Mouse (Mus musculus) kidney, embryonic 15.5 days (tissue): Measurements from ENCODE around the gene Pik3r1. TPM values are rescaled to one million over a fixed set of nuclear protein-coding genes. Genes with fewer than 3 reads are reported as not detected.

Source experiments
- ATAC-seq: fragments of 200-750 bp; cut with Nextera tagmentation; replicated peaks from 2 replicates; pipeline ENCODE4 v1.8.0; 2017; ENCODE audit warnings: moderate TSS enrichment; ENCODE audit not compliant: low FRiP score
- H3K27ac ChIP-seq: fragments of 300-500 bp; sonication (generic); 2 replicates; pipeline ENCODE4 v1.5.1; 2015; ENCODE audit warnings: mild to moderate bottlenecking, inconsistent platforms
- H3K27me3 ChIP-seq: fragments of 300-500 bp; sonication (generic); 2 replicates; pipeline ENCODE4 v1.6.1; 2015; ENCODE audit warnings: inconsistent platforms
- H3K36me3 ChIP-seq: fragments of 300-500 bp; sonication (generic); 2 replicates; pipeline ENCODE4 v1.6.1; 2015; ENCODE audit warnings: inconsistent platforms
- H3K4me1 ChIP-seq: fragments of 300-500 bp; sonication (generic); 2 replicates; pipeline ENCODE4 v1.6.1; 2015; ENCODE audit warnings: inconsistent platforms
- H3K4me2 ChIP-seq: fragments of 300-500 bp; sonication (generic); 2 replicates; pipeline ENCODE4 v1.6.1; 2015; ENCODE audit warnings: moderate library complexity, mild to moderate bottlenecking, inconsistent platforms
- H3K4me3 ChIP-seq: fragments of 300-500 bp; sonication (generic); replicated peaks from 2 replicates; pipeline ENCODE4 v1.5.1; 2015; ENCODE audit warnings: mild to moderate bottlenecking, inconsistent platforms
- H3K9ac ChIP-seq: fragments of 300-500 bp; sonication (generic); 2 replicates; pipeline ENCODE4 v1.6.1; 2015; ENCODE audit warnings: mild to moderate bottlenecking, inconsistent platforms
- H3K9me3 ChIP-seq: fragments of 300-500 bp; sonication (generic); replicated peaks from 2 replicates; pipeline ENCODE4 v1.6.1; 2016; ENCODE audit warnings: inconsistent platforms
- WGBS: fragments of 180-500 bp; shearing (Covaris S2); methylation state at CpG from one replicate; pipeline ENCODE4 v1.1.7; 2015; ENCODE audit warnings: mixed read lengths; 5-methylcytosine and 5-hydroxymethylcytosine counted together
- polyA plus RNA-seq: library from polyadenylated mRNA; unstranded; fragments of >200 nt; fragmentation: Nextera tagmentation; extraction: Ambion mirVana; gene quantifications from 2 replicates; pipeline ENCODE4 v1.2.1, GENCODE M21; 2015

Gene Pik3r1
- polyA plus RNA-seq, 1 experiment from 2014 or later: 40.3 TPM

- Histone ChIP-seq H3K27me3 (no peaks in the 10 kb centered on the region), H3K36me3 (no peaks in the 10 kb centered on the region), H3K9ac (no peak overlapping the region), H3K9me3 (no peaks in the 10 kb centered on the region), H3K4me1 (peaks cover 46% of the 10 kb centered on the region), H3K4me3 (no peak overlapping the region), H3K4me2 (no peak overlapping the region), H3K27ac (no peak overlapping the region)
- ATAC-seq: no peak
- WGBS: 73% methylated on average over 6 of the region's 6 CpGs
These were observed 50.2 kb downstream of the Pik3r1 start for GRCm38 (mm10) chr13:101717836-101718235.

GRCm38 (mm10) chr13:101713429-101714088 is 54.5 kb downstream of the Pik3r1 start:
- peaks cover 9% of the 10 kb centered on the region; the same call in 1 of the 2 replicates for H3K36me3 ChIP-seq
- H3K27me3 ChIP-seq: no peaks in the 10 kb centered on the region
- no peak overlapping the region for H3K27ac ChIP-seq
- no peak overlapping the region for H3K9ac ChIP-seq
- no peaks in the 10 kb centered on the region for H3K9me3 ChIP-seq
- 85% methylated on average over 12 of the region's 12 CpGs for WGBS
- ATAC-seq: no peak
- H3K4me3 ChIP-seq: no peak overlapping the region
- no peak overlapping the region for H3K4me2 ChIP-seq
- H3K4me1 ChIP-seq: peaks cover 21% of the 10 kb centered on the region

DNA sequence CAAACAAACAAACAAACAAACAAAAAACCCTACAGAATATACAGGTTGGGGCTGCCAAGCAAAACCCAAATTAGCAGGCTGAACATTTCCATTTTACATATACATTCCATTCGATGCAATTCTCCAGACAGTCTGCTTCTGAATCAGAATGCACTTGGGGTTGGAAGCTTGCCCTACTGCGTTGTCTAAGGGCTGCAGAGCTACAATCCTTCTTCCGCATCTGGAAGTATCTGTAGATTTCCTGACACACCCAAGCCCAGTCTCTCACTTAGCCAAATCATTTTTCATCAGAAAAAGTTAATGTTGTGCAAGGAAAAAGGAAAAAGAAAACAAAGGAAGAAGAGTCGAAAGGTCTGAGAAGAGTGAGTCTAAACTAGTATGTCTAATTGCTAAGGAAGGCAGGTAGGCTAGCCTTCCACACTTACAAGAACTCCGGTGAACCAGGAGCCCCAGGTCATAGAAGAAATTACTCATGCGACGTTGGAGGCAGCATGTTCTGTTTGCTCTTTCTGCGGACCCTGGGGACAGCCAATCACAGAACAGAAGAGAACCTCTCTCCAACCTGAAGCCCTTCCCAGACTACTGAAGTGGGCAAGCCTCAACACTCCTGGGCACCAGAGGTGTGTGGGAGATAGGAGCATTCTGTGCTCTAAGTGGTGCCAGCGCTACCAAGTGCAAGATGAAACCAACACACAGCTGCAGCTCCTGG is 55.1 kb downstream of the Pik3r1 start:
- no peak overlapping the region for H3K27ac ChIP-seq
- 0 out of 2 replicates have a peak, but pooled peaks cover 17% of the 10 kb centered on the region for H3K4me1 ChIP-seq
- WGBS: 68% methylated on average over 9 of the region's 9 CpGs
- no peaks in the 10 kb centered on the region for H3K27me3 ChIP-seq
- H3K36me3 ChIP-seq: peaks cover 15% of the 10 kb centered on the region
- ATAC-seq: no peak
- no peak overlapping the region for H3K4me3 ChIP-seq
- H3K9me3 ChIP-seq: no peaks in the 10 kb centered on the region
- no peak overlapping the region for H3K9ac ChIP-seq
- no peak overlapping the region for H3K4me2 ChIP-seq

- H3K4me2 ChIP-seq: no peak overlapping the region
- H3K4me3 ChIP-seq: no peak overlapping the region
- H3K27me3 ChIP-seq: no peaks in the 10 kb centered on the region
- no peak overlapping the region for H3K9ac ChIP-seq
- H3K27ac ChIP-seq: no peak overlapping the region
- 0 out of 2 replicates have a peak, but pooled peaks cover 16% of the 10 kb centered on the region for H3K4me1 ChIP-seq
- WGBS: 83% methylated on average over 9 of the region's 9 CpGs
- H3K9me3 ChIP-seq: no peaks in the 10 kb centered on the region
- H3K36me3 ChIP-seq: peaks cover 22% of the 10 kb centered on the region
- ATAC-seq: no peak
These were observed 55.9 kb downstream of the Pik3r1 start for GRCm38 (mm10) chr13:101712099-101712498.

- no peaks in the 10 kb centered on the region for H3K27me3 ChIP-seq
- H3K4me1 ChIP-seq: 0 out of 2 replicates have a peak, but pooled peaks cover 16% of the 10 kb centered on the region
- WGBS: 95% methylated on average over 2 of the region's 2 CpGs
- H3K9me3 ChIP-seq: no peaks in the 10 kb centered on the region
- H3K4me3 ChIP-seq: no peak overlapping the region
- H3K36me3 ChIP-seq: peaks cover 22% of the 10 kb centered on the region
- no peak overlapping the region for H3K4me2 ChIP-seq
- no peak for ATAC-seq
- no peak overlapping the region for H3K27ac ChIP-seq
- no peak overlapping the region for H3K9ac ChIP-seq
These were observed 56.7 kb downstream of the Pik3r1 start for GRCm38 (mm10) chr13:101711301-101711700.

- Histone ChIP-seq H3K36me3 (peaks cover 31% of the 10 kb centered on the region), H3K27me3 (no peaks in the 10 kb centered on the region), H3K4me1 (0 out of 2 replicates have a peak, but pooled peaks cover 5% of the 10 kb centered on the region), H3K4me2 (no peak overlapping the region), H3K4me3 (no peak overlapping the region), H3K27ac (no peak overlapping the region), H3K9ac (no peak overlapping the region), H3K9me3 (no peaks in the 10 kb centered on the region)
- WGBS: 86% methylated on average over 3 of the region's 3 CpGs
- ATAC-seq: no peak
These were observed 58.2 kb downstream of the Pik3r1 start for GRCm38 (mm10) chr13:101709788-101710187.

GRCm38 (mm10) chr13:101707226-101707625 is 60.8 kb downstream of the Pik3r1 start:
- no peak for ATAC-seq
- no peaks in the 10 kb centered on the region for H3K27me3 ChIP-seq
- no peaks in the 10 kb centered on the region for H3K4me1 ChIP-seq
- H3K4me3 ChIP-seq: no peak overlapping the region
- peaks cover 35% of the 10 kb centered on the region for H3K36me3 ChIP-seq
- H3K9me3 ChIP-seq: no peaks in the 10 kb centered on the region
- no peak overlapping the region for H3K4me2 ChIP-seq
- no peak overlapping the region for H3K27ac ChIP-seq
- WGBS: 93% methylated on average over 9 of the region's 9 CpGs
- no peak overlapping the region for H3K9ac ChIP-seq

- Histone ChIP-seq H3K4me3 (no peak overlapping the region), H3K27ac (no peak overlapping the region), H3K9ac (no peak overlapping the region), H3K27me3 (no peaks in the 10 kb centered on the region), H3K4me1 (no peaks in the 10 kb centered on the region), H3K4me2 (no peak overlapping the region), H3K36me3 (peaks cover 42% of the 10 kb centered on the region), H3K9me3 (no peaks in the 10 kb centered on the region)
- ATAC-seq: no peak
- WGBS: 78% methylated on average over 7 of the region's 7 CpGs
These were observed 61.6 kb downstream of the Pik3r1 start for GRCm38 (mm10) chr13:101706426-101706825.

DNA sequence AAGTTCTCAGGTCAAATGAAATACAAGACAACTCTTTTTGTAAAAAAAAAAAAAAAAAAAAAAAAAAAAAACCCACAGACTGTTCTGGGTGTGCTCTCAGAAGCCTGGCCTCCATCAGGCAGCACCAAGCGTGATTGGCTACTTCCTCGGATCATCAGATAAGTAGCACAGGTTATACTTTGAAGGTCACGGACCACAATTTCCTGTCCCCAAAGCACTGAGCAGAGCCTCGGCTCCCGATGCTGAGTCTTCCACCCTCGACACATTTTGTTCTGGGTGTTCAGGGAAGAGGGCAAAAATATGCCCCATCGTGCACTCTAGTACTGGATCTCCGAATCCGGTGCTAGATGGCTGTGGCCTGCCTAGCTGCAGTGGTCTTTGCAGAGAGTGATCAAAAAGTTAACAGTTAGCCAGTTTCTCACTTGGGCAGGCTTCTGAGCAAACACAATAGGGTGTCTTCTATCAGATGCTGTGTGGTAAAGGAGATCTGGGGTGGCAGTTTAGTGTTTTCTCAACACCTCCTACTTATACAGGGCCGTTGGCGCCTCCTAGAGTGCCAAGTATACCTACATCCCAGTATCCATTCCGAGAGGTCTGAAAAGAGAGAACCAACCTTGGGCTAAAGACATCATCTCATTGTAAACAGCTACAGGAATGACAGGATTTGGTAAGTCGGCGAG is 65.8 kb downstream of the Pik3r1 start:
- H3K36me3 ChIP-seq: peaks cover 48% of the 10 kb centered on the region
- no peak overlapping the region for H3K9ac ChIP-seq
- WGBS: 68% methylated on average over 14 of the region's 14 CpGs
- no peak for ATAC-seq
- no peak overlapping the region for H3K27ac ChIP-seq
- no peak overlapping the region for H3K4me3 ChIP-seq
- no peaks in the 10 kb centered on the region for H3K27me3 ChIP-seq
- peaks cover 18% of the 10 kb centered on the region for H3K4me1 ChIP-seq
- H3K9me3 ChIP-seq: no peaks in the 10 kb centered on the region
- H3K4me2 ChIP-seq: no peak overlapping the region

DNA sequence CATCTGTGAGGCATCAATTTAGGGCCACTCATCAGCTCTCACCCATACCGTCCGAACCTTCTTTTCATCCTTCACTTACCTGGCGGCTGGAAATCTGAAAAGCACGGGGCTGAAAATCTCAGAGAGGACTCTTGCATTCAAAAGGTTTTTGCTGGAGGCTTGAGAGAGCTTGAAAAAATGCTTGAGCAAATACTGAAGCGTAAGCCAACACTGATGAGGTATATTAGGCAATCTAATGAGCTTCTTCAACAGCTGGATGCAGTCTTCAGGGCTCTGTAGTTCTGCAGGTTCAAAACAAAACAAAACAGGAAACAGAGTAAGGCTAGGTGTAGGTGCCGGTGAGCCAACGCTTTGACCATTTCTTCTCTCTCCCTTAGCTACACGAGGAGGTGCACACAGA is 66.4 kb downstream of the Pik3r1 start:
- H3K27ac ChIP-seq: no peak overlapping the region
- H3K4me1 ChIP-seq: peaks cover 22% of the 10 kb centered on the region
- 86% methylated on average over 8 of the region's 8 CpGs for WGBS
- no peaks in the 10 kb centered on the region for H3K27me3 ChIP-seq
- no peak for ATAC-seq
- H3K4me2 ChIP-seq: no peak overlapping the region
- H3K9me3 ChIP-seq: no peaks in the 10 kb centered on the region
- H3K9ac ChIP-seq: no peak overlapping the region
- H3K4me3 ChIP-seq: no peak overlapping the region
- peaks cover 47% of the 10 kb centered on the region for H3K36me3 ChIP-seq

DNA sequence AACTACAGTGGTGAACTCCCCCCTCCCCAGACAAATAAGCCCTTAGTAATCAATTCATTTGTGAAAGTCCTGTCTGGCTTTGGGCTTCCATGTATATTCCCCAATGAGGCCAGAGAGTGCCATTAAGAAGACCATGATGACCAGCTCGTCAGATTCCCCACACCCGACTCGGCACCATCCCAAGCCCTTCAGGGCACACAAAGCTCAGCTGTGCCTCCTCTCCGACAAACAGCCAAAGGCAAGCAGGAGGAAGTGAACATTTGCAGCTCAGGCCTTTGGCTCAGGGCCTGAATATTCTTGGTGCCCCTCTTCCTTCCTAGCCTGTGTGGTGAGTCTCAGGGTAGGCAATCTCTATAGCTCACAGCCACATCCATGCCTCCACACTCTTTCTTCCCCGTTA is 68.3 kb downstream of the Pik3r1 start:
- no peak overlapping the region for H3K27ac ChIP-seq
- H3K4me1 ChIP-seq: peaks cover 39% of the 10 kb centered on the region
- 74% methylated on average over 5 of the region's 5 CpGs for WGBS
- ATAC-seq: no peak
- H3K27me3 ChIP-seq: no peaks in the 10 kb centered on the region
- no peak overlapping the region for H3K4me3 ChIP-seq
- H3K9ac ChIP-seq: no peak overlapping the region
- peaks cover 39% of the 10 kb centered on the region for H3K36me3 ChIP-seq
- no peak overlapping the region for H3K4me2 ChIP-seq
- H3K9me3 ChIP-seq: no peaks in the 10 kb centered on the region

DNA sequence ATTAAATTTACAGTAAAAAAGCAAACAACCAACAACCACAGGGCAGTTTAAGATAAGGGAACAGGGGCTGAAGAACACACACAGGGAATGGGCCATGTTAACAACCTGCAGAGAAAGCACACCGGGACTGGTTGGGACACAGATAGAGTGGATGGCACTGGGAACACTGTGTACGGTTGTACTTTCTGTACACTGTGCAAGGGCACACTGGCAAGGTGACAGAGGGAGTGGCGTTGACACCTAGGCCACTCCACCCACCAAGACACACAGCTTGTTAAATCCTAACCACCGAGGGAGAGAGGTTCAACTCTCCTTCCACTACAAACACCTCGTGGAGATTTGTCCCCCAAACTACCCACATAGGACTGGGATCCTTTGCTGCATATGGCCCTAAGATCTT is 70.1 kb downstream of the Pik3r1 start:
- Histone ChIP-seq H3K27me3 (no peaks in the 10 kb centered on the region), H3K9ac (no peak overlapping the region), H3K4me1 (peaks cover 52% of the 10 kb centered on the region), H3K4me3 (no peak overlapping the region), H3K9me3 (no peaks in the 10 kb centered on the region), H3K4me2 (no peak overlapping the region), H3K36me3 (peaks cover 39% of the 10 kb centered on the region), H3K27ac (no peak overlapping the region)
- no peak for ATAC-seq
- 73% methylated on average over 5 of the region's 5 CpGs for WGBS
